Mouse (Mus musculus) stomach, postnatal 0 days (tissue): Measurements from ENCODE around the gene Camp. TPM values are rescaled to one million over a fixed set of nuclear protein-coding genes. Genes with fewer than 3 reads are reported as not detected.
"Not testable (repeated sequence)": the region's sequence is repeated elsewhere in the genome, so short reads cannot be mapped to it uniquely, and the experiment has no call there.

ENCODE experiments used
- ATAC-seq: fragments of 200-750 bp; cut with Nextera tagmentation; 2 replicates; pipeline ENCODE4 v1.8.0; 2017; ENCODE audit not compliant: low FRiP score, low TSS enrichment
- DNase-seq: peaks from one replicate; pipeline ENCODE4 v3.0.0-alpha.2; 2016; ENCODE audit warnings: low spot score
- H3K27ac ChIP-seq: fragments of 300-500 bp; sonication (generic); replicated peaks from 2 replicates; pipeline ENCODE4 v1.5.1; 2014; ENCODE audit warnings: mild to moderate bottlenecking, control low read depth
- H3K27me3 ChIP-seq: fragments of 300-500 bp; sonication (generic); 2 replicates; pipeline ENCODE4 v1.6.1; 2014; ENCODE audit warnings: low read length; ENCODE audit not compliant: control insufficient read depth, insufficient read depth
- H3K36me3 ChIP-seq: fragments of 300-500 bp; sonication (generic); 2 replicates; pipeline ENCODE4 v1.6.1; 2014; ENCODE audit warnings: low read length, mixed read lengths; ENCODE audit not compliant: control insufficient read depth, insufficient read depth
- H3K4me1 ChIP-seq: fragments of 300-500 bp; sonication (generic); replicated peaks from 2 replicates; pipeline ENCODE4 v1.6.1; 2014; ENCODE audit warnings: antibody characterized with exemption; ENCODE audit not compliant: control insufficient read depth, insufficient read depth
- H3K4me2 ChIP-seq: fragments of 300-500 bp; sonication (generic); replicated peaks from 2 replicates; pipeline ENCODE4 v1.6.1; 2014; ENCODE audit warnings: low read depth, mild to moderate bottlenecking, control low read depth, moderate library complexity
- H3K4me3 ChIP-seq: fragments of 300-500 bp; sonication (generic); 2 replicates; pipeline ENCODE4 v1.5.1; 2014; ENCODE audit warnings: low read depth, low read length, control low read depth
- H3K9ac ChIP-seq: fragments of 300-500 bp; sonication (generic); 2 replicates; pipeline ENCODE4 v1.6.1; 2014; ENCODE audit warnings: mild to moderate bottlenecking, low read length, control low read depth, mixed read lengths
- H3K9me3 ChIP-seq: fragments of 300-500 bp; sonication (generic); 2 replicates; pipeline ENCODE4 v1.6.1; 2016; ENCODE audit warnings: low read length; ENCODE audit not compliant: control insufficient read depth
- CTCF ChIP-seq: IDR thresholded peaks from 2 replicates; pipeline ENCODE4 v1.5.1; 2016; ENCODE audit warnings: antibody characterized with exemption, low read depth, mild to moderate bottlenecking, moderate library complexity
- EP300 ChIP-seq: optimal IDR thresholded peaks from 2 replicates; pipeline ENCODE3; 2016; ENCODE audit warnings: antibody characterized with exemption
- WGBS: fragments of 180-500 bp; shearing (Covaris S2); extraction: QIAGEN DNeasy Blood & Tissue Kit; methylation state at CpG from one replicate; pipeline ENCODE4 v1.1.7; 2014; 5-methylcytosine and 5-hydroxymethylcytosine counted together
- microRNA-seq: library from miRNA; unstranded; fragments of <30 nt; microRNA quantifications from one replicate; pipeline ENCODE4, GENCODE M21; 2016
- polyA plus RNA-seq: library from polyadenylated mRNA; unstranded; fragments of >200 nt; fragmentation: Nextera tagmentation; extraction: Ambion mirVana; gene quantifications from 2 replicates; pipeline ENCODE4 v1.2.1, GENCODE M21; 2015

Camp gene
- polyA plus RNA-seq, 1 experiment from 2014 or later: 1.5 TPM

- 22% methylated on average over 3 of the region's 3 CpGs for WGBS
- H3K4me3 ChIP-seq: no peak overlapping the region
- no peak for ATAC-seq
- H3K36me3 ChIP-seq: no peaks in the 10 kb centered on the region
- H3K4me1 ChIP-seq: no peaks in the 10 kb centered on the region
- no peaks in the 10 kb centered on the region for H3K27me3 ChIP-seq
- no peak overlapping the region for H3K27ac ChIP-seq
- no peak overlapping the region for H3K4me2 ChIP-seq
- no peaks in the 10 kb centered on the region for H3K9me3 ChIP-seq
- no peak for DNase-seq
- TF ChIP-seq EP300 (no peak), CTCF (no peak)
- no peak overlapping the region for H3K9ac ChIP-seq
Observed at GRCm38 (mm10) chr9:109807898-109808297, 41.5 kb downstream of the Camp start.

DNA sequence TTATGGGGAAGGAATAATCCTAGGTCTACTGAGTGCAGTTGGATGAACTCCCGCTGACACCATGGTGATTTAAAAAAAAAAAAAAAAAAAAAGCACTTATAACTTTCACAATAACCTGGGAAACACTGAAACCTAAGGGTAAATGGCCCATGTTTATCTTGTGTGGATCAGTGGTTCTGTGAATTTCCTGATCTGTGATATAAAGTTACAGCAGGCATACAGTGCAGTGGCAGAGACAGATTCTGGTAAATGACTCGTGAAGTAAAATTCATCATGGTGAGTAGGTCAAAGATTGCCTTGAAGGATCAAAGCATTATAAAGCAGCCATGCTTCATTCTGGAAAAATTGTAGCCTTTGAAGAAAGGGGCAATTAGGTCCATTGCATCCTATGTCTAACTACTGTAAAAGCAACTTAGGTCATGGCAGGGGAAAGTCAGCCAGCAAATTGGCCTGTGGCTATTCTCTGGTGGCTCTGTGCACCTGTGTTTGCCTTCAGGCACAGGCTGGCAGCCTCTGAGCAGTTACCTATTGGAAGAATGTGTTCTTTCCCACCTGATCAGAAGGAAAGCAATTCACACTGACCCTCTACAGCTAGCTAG is 42.6 kb downstream of the Camp start:
- no peak overlapping the region for H3K4me3 ChIP-seq
- WGBS: 75% methylated on average over 2 of the region's 2 CpGs

GRCm38 (mm10) chr9:109806260-109806659 is 43.2 kb downstream of the Camp start:
- H3K9me3 ChIP-seq: no peaks in the 10 kb centered on the region
- H3K27me3 ChIP-seq: no peaks in the 10 kb centered on the region
- H3K4me2 ChIP-seq: no peak overlapping the region
- ATAC-seq: no peak
- no peak overlapping the region for H3K4me3 ChIP-seq
- H3K9ac ChIP-seq: no peak overlapping the region
- H3K27ac ChIP-seq: no peak overlapping the region
- H3K36me3 ChIP-seq: no peaks in the 10 kb centered on the region
- DNase-seq: no peak
- H3K4me1 ChIP-seq: no peaks in the 10 kb centered on the region
- no peak for TF ChIP-seq EP300
- whole genome bisulfite sequencing: 20% methylated on average over 1 of the region's 1 CpGs

More for the DNA sequence above, 42.6 kb downstream of the Camp start:
- Histone ChIP-seq H3K4me1 (no peaks in the 10 kb centered on the region), H3K27ac (no peak overlapping the region), H3K27me3 (no peaks in the 10 kb centered on the region), H3K36me3 (no peaks in the 10 kb centered on the region), H3K9me3 (no peaks in the 10 kb centered on the region), H3K9ac (no peak overlapping the region), H3K4me2 (no peak overlapping the region)
- TF ChIP-seq EP300 (no peak), CTCF (no peak)
- ATAC-seq (no peak), DNase-seq (no peak)

GRCm38 (mm10) chr9:109805596-109805995 is 43.8 kb downstream of the Camp start:
- DNase-seq, ATAC-seq: not testable (repeated sequence)
- 67% methylated on average over 2 of the region's 2 CpGs for WGBS

GRCm38 (mm10) chr9:109798051-109798450 is 51.4 kb downstream of the Camp start:
- Histone ChIP-seq H3K27me3 (no peaks in the 10 kb centered on the region), H3K4me3 (no peak overlapping the region), H3K4me1 (no peaks in the 10 kb centered on the region), H3K9me3 (no peaks in the 10 kb centered on the region), H3K27ac (no peak overlapping the region), H3K4me2 (no peak overlapping the region), H3K9ac (no peak overlapping the region), H3K36me3 (no peaks in the 10 kb centered on the region)
- WGBS: 89% methylated on average over 1 of the region's 1 CpGs
- ATAC-seq (no peak), DNase-seq (peak; percentile 37)
- TF ChIP-seq CTCF (peak; percentile 69), EP300 (no peak)

More at GRCm38 (mm10) chr9:109805596-109805995, 43.8 kb downstream of the Camp start:
- not testable (repeated sequence) for H3K9ac ChIP-seq, H3K27me3 ChIP-seq, H3K4me1 ChIP-seq, H3K9me3 ChIP-seq, H3K4me3 ChIP-seq, H3K27ac ChIP-seq, H3K36me3 ChIP-seq, H3K4me2 ChIP-seq

Small RNAs within 50 kb of the gene (microRNA-seq; reads per million reads assigned to microRNA genes)
- gene Mir7089: not detected

Other genes with a start within 250 kb of the Camp start
- not detected in 2 replicates for gene Fbxw24, start 223.6 kb downstream of the Camp start, polyA plus RNA-seq
- gene Fbxw25, start 185.0 kb downstream of the Camp start, polyA plus RNA-seq: not detected in 2 replicates
- not detected in 2 replicates for gene Fbxw18, start 146.9 kb downstream of the Camp start, polyA plus RNA-seq
- not detected in 2 replicates for gene Fbxw26, start 103.5 kb downstream of the Camp start, polyA plus RNA-seq
- gene Fbxw27, start 58.9 kb downstream of the Camp start, polyA plus RNA-seq: not detected in 2 replicates
- not detected in 2 replicates for gene Spink8, start 37.3 kb downstream of the Camp start, polyA plus RNA-seq
- 33.0 and 35.4 TPM in 2 replicates for gene Nme6, start 16.9 kb downstream of the Camp start, polyA plus RNA-seq
- 17.8 and 18.4 TPM in 2 replicates for gene Cdc25a, start 26.0 kb upstream of the Camp start, polyA plus RNA-seq
- 25.4 and 28.1 TPM in 2 replicates for gene Map4, start 81.8 kb upstream of the Camp start, polyA plus RNA-seq